Mouse (Mus musculus) testis, postnatal 14 days (tissue): Measurements from ENCODE around the gene Ccdc106.
A peak's percentile ranks its signal among the peaks of the same experiment; 100 is the strongest.
"Not testable (repeated sequence)": the region's sequence is repeated elsewhere in the genome, so short reads cannot be mapped to it uniquely, and the experiment has no call there.

Experiments
- DNase-seq: peaks from one replicate; pipeline ENCODE4 v3.0.0; 2021; ENCODE audit warnings: low spot score

Ccdc106 gene

DNA sequence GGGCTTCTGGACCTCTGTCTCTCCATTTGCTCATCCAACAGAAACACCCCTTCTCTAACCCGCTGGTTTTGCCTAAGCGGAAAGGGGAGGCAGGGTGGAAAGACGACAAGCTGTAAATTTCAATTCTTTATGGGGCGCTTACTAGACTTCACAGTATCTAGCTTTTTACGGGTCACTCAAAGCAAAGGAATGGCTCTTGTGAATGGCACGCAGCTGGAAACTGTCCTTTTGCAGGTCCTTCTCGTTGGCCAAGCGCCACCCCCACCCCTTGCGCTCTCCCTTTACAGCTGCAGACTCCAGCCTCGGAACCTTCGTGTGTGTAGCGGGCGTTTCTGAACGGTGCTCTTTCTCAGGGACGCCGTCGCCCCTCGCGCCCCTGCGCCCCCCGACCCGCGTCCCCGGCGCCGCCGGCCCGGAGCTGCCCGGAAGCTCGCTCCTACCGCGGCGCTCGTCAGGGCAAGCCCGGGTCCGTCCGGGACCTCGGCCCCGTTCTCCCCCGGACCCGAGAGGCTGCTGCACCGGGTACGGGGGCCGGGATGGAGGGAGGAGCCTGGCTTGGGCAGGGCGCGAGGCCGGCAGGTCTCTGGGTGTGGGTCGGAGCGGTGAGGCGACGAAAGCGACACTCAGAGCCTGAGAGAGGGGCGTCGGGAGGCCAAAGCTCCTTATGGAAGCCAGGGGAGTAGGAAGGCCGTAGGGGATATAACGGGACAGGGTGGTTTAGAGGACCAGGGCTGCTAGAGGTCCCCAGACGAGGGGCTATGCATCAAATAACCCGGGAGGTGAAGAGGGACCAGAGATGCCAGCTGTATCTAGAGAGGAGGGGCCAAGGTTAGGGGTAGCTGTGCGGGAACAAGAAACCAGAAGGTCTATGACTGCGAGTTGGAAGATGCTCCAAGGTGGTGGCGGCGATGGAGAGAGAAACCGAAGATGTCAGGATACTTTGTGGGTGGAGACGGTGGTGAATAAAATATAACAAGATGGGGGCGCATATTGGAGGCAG, 31.1 kb downstream of the Ccdc106 start, which contains the start of gene Zfp580:
Gene Zfp580, plus strand, starts transcription at position 346 of the 1,000 bp plus-strand sequence.
- DNase-seq = peak; percentile 85

DNA sequence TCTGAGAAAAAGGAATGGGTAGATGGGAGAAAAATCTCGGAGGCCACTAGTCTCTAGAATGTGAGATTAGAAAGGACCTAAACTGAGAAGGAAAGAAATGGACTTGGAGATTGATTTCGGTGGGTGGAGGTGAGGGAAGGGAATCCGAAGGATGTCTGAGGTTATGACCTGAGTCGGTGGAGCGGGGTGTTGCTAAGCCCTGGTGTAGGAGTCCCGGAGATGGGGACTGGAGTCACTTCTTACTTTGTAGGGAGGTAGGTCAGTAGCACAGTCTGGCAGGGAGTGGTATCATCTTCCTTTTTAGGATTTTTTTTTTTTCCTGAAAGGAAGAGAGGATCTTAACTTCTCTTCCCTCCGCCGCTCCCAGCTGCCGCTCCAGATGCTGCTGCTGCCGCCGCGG, 32.1 kb downstream of the Ccdc106 start:
- no peak for DNase-seq

DNA sequence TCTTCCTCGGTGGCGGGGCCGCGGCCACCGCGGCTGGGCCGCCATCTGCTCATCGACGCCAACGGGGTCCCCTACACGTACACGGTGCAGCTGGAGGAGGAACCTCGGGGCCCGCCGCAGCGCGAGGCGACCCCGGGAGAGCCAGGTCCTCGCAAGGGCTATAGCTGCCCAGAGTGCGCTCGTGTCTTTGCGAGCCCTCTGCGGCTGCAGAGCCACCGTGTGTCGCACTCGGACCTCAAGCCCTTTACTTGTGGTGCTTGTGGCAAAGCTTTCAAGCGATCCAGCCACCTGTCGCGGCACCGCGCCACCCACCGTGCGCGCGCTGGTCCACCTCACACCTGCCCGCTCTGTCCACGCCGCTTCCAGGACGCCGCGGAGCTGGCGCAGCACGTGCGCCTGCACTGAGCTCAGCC, 32.6 kb downstream of the Ccdc106 start:
- no peak for DNase-seq

- DNase-seq = no peak
These were observed 33.3 kb downstream of the Ccdc106 start for GRCm38 (mm10) chr7:5053456-5054179.

DNA sequence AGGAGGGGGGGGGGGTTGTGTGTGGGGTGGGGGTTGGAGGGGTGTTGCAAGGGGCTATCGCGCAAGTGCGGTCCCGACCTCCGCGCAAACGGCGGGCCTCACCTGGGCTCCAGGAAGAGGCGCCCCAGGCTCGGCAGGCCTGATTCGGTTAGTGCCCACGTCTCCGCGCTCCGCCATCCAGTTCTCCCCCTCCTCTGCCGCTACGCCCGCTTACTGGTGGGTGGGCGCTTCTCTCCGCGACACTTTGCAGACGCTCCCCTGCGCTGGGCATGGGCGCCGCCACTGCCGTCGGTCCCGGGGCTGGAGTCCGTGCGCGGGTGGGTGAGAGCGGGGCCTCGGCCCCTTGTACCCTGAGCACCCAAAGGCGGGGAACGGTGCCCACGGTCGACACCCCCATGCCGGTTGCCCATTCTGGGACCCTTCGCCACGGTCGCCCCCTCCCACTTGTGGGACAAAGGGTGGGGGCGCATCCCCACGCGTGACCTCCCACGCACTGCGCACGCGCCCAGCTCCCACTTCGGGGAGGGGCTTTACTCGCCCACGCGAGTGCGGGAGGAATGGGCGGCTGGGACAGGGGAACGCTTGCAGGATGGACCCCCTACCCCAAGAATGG, 36.4 kb downstream of the Ccdc106 start:
- DNase-seq = no peak

- no peak for DNase-seq
These were observed 37.0 kb downstream of the Ccdc106 start for GRCm38 (mm10) chr7:5057381-5057780.

DNA sequence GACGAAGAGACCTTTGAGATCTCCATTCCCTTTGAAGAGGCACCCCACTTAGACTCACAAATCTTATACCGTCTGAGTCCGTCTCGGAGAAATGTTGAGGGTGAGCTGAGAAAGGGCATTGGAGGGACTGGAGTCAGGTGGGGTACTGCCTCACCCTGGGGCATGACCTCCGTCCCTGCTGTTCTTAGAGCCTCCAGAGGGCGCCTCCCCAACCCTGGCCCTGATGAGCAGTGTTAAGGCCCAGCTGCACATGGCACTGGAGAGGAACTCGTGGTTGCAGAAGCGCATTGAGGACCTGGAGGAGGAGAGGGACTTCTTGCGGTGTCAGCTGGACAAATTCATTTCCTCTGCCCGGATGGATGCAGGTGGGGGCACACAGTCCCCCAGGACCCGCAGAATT, 37.5 kb downstream of the Ccdc106 start:
- no peak for DNase-seq

- no peak for DNase-seq
These were observed 38.3 kb downstream of the Ccdc106 start for GRCm38 (mm10) chr7:5058631-5059030.

- DNase-seq = no peak
These were observed 39.1 kb downstream of the Ccdc106 start for GRCm38 (mm10) chr7:5059421-5059820.

DNA sequence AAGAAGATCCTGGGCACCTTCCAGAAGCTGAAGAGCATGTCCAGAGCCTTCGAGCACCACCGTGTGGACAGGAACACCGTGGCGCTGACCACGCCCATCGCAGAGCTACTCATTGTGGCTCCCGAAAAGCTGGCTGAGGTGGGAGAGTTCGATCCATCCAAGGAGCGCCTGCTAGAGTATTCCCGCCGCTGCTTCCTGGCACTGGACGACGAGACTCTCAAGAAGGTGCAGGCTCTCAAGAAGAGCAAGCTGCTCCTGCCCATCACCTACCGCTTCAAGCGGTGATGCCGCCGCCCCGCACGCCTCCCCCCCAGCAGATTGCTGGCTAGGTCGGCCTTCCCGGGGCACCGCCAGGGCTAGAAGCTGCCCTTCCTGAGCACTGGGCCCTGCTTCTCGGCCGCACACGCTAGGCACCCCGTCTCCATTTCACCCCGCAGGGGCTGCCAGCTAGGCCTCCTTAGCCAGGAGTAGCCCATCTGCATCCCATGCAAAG, 39.9 kb downstream of the Ccdc106 start:
- DNase-seq = peak; percentile 74

DNA sequence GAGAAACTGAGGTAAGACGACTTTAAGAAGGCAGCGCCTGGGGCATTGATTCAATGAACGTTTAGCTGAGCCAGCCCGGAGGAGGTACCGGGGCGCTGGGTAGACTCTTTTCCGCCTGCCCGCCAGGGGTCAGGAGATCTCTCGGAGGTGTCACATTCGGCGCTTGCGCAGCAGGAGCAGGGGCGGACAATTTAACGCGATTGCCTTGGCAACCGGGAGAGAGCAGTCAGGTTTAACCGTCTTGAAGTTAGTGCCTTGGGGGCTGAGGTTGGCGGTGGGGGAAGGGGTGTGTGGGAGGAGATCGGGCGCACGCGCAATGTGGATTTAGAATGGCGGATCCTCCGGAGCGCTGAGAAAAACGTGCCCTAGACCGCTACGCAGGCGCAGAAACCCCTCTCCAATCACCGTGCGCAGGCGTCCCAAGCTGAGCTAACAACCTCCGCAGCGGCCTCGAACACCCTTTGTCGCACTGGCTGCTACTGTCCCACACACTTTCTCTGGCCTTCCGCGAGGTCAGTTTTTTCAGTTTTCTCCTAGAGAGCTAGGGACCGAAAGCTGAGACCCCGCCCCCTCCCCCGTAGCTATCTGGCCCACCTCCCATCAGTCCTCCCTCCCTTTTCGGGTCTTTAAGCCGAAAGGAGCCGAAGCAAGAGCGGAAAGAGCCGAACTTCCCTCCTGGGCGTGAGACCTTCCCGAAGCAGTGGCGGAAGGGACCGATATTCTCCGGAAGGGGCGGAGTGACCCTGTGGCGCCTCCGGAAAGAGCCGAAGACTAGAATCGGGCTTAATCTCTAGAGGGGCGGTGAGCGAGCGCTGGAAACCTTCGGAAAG, 40.8 kb downstream of the Ccdc106 start:
- DNase-seq = peak; percentile 96

DNA sequence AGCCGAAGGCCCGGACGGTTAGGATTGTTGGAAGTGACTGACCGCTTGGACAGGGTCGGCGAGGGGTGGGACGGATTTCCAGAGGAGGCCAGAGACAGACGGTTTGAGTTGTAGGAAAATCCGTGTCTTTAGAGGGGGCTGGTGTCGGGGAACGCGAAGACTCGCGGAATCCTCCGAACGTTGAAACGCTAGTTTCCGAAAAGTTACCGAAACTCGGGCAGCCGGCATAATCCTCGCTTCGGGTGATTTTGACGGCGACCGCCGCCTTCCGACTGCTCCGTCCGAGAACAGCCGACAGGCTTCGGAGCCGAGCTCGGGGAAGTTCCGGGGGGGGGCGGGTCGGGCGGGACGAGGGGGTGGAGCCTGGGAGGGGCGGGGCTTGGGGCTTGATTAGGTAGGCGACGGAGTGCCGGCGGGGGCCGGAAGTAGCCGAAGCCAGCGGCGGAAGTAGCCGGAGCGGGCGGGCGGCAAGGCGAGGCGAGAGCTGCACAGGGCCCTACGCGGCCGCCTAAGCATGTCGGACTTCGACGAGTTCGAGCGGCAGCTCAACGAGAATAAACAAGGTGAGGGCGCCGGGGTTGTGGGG, 41.5 kb downstream of the Ccdc106 start, which contains the start of gene U2af2:
Gene U2af2, plus strand, starts transcription at position 370 of the 586 bp plus-strand sequence.
- peak; percentile 95 for DNase-seq

DNA sequence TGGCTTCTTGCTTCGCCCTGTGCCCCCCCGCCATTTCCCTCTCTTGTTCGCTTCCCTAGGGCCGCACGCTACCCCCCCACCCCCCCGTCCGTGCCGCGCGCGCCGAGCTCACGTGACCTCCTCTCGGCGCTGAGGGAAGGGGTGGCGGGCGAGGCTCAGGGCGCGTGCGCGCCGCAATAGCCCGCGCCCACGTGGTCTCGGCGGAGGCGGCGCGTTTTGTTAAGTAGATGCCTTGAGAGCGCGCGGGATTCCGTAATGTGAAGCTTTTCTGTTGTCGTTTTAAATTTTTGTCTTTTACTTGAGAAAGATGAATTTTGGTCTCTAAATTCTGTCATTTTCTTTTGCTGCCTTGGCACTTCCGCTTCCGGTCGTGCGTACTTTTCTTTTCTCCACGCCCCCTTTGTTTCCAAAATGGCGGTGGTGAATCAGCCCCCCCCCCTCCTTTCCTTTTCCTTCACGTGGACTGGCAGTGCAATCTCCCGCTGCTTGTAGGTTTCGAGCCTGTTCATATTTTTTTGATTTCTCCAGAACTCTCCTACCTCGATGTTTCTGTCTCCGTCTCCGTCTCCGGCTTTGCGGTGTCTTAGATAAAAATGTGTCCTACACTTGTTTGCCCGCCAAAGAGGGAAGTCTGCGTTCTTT, 42.1 kb downstream of the Ccdc106 start:
- no peak for DNase-seq

DNA sequence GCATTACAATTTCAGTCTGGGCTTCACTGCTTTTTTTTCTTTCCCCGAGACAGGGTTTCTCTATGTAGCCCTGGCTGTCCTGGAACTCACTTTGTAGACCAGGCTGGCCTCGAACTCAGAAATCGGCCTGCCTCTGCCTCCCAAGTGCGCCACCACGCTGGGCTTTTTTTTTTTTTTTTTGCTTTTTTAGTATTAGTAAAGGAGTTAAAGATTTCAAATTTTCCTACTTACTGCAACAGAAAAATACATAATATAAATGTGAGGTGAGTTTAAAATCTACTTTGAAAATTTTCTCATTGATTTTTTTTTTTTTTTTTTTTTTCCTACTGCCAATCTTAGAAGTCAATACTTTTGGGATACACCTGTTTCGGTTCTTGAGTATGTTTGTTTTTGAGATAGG, 44.5 kb downstream of the Ccdc106 start:
- DNase-seq = no peak

DNA sequence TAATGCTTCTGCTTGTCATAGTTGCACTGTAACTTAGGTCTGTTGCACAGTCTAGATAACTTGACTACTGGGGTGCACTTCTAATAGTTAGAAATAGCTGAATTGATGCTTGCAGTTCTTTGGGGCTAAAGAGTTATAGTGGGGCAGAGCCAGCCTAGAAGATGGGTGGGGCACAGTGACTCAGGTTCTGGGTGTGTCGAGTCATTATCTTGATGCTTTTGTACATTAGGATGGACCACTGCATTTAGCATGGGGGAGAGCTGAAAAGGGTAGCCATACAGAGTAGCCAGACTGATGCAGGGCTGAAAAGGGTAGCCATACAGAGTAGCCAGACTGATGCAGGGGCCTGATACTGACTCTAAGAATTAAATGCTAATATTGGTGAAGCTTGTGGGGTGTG, 53.2 kb downstream of the Ccdc106 start:
- no peak for DNase-seq

DNA sequence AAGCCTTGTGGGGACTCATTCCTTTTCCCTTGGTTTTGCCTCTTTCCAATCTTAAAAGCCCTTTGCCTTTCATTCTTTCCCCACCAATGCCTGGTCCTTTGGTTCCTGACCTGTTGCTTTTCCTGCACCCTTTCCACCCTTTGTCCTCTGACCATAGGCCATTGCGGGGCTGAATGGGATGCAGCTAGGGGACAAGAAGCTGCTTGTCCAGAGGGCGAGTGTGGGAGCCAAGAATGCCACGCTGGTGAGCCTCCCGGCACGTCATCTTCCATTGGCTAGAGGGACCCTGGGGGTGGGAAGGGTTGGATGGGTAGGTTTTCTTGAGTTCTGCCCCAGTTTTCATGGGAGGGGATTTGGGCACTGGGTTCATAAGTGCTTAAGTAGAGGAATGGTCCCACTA, 54.6 kb downstream of the Ccdc106 start:
- no peak for DNase-seq

GRCm38 (mm10) chr7:5076931-5077330, 56.6 kb downstream of the Ccdc106 start:
- DNase-seq = no peak

DNA sequence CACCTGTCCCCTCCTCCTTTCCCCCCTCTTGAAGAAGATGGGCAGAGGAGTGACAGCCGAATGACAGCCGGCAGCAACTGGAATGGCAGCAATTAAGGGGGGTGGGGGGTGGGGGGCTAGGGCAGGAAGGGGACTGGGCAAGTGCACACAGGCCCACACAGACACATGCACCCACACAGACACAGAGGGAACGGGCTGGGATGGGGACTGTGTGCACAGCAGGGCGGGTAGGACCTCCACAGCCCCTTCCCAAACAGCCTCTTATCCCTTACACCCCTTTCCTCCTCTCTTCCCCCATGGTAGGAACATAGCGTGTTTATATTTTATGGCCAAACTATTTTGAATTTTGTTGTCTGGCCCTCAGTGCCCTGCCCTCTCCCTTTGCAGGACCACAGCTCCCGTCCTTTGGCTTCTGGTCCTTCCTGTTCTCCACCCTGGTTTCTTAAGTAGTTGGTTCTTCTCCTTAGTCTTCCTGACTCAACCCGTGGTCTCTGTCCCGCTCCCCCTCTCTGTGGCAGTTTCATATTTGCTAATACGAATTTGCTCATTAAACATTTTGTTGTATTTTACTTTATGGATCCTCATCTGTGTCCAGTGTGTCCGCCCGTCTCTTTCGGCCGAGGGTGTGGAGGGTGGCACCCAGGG, 59.1 kb downstream of the Ccdc106 start:
- DNase-seq = not testable (repeated sequence)

- peak; percentile 93 for DNase-seq
These were observed 59.8 kb downstream of the Ccdc106 start, which contains the start of gene Epn1 for GRCm38 (mm10) chr7:5080010-5080751. Epn1 (plus strand) TSS chr7:5080235.
